ENCODE assay signal across 16 mouse cellular contexts in the genomic region with DNA sequence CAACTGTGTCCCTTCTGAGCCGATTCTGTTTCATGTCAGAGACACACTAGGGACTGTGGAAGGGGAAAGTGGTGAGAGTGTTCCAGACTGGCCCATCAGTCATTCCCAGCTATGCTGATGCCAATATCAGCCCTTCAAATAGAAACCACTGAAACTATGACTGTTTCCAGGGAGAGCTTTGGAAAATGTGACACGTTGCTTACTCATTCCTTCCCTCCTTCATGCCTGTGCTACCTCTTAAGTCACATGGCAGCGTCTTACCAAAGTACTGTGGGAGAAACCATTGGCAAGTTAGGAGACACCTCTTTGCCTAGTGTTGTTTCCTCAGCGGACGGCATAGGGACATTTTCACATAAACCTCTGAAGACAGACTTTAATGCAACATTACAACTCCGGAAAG.
"Had no signal": no experiment of that assay in that cellular context is flagged by ENCODE, and none has a peak within 500 bp of the region (broad histone marks: within the 10 kb centered on the region; RNA-seq: fewer than 3 reads in every experiment).

No protein-coding gene starts in this region.

- H3K27me3 ChIP-seq: kidney, embryonic 15.5 days; limb, embryonic 15.5 days; liver, embryonic 12.5 days; neural tube, embryonic 12.5 days; stomach, embryonic 15.5 days had no signal

- H3K4me3 ChIP-seq: kidney, embryonic 15.5 days; left cerebral cortex, adult 2 months; limb, embryonic 15.5 days; liver, embryonic 12.5 days; midbrain, embryonic 10.5 days; neural tube, embryonic 12.5 days; stomach, embryonic 15.5 days had no signal

- H3K9ac ChIP-seq: kidney, embryonic 15.5 days; limb, embryonic 15.5 days; liver, embryonic 12.5 days; lung, embryonic 14.5 days; neural tube, embryonic 12.5 days; stomach, embryonic 15.5 days had no signal

- H3K4me2 ChIP-seq: kidney, embryonic 15.5 days; limb, embryonic 15.5 days; liver, embryonic 12.5 days; lung, embryonic 14.5 days; neural tube, embryonic 12.5 days; stomach, embryonic 15.5 days had no signal

- ATAC-seq: liver, embryonic 12.5 days had no signal

- DNase-seq: kidney, adult 2 months; kidney, postnatal 14 days; lung, embryonic 14.5 days; lung, postnatal 4 days; midbrain, embryonic 14.5 days; retina, postnatal 1 day; right cerebral cortex, postnatal 4 days; thymus, adult 2 months; thymus, postnatal 25 days had no signal

- H3K9me3 ChIP-seq: kidney, embryonic 15.5 days; limb, embryonic 15.5 days; liver, embryonic 12.5 days; midbrain, embryonic 10.5 days; neural tube, embryonic 12.5 days; stomach, embryonic 15.5 days had no signal

- H3K4me1 ChIP-seq: kidney, embryonic 15.5 days; limb, embryonic 15.5 days; liver, embryonic 12.5 days; midbrain, embryonic 10.5 days; stomach, embryonic 15.5 days had no signal

- H3K36me3 ChIP-seq: kidney, embryonic 15.5 days; limb, embryonic 15.5 days; liver, embryonic 12.5 days; midbrain, embryonic 10.5 days; neural tube, embryonic 12.5 days; stomach, embryonic 15.5 days had no signal

- H3K27ac ChIP-seq: kidney, embryonic 15.5 days; left cerebral cortex, adult 2 months; limb, embryonic 15.5 days; liver, embryonic 12.5 days; midbrain, embryonic 10.5 days; neural tube, embryonic 12.5 days; stomach, embryonic 15.5 days had no signal
